Mouse (Mus musculus) intestine, embryonic 14.5 days (tissue): ENCODE measurements around the gene Ncam1. TPM values are rescaled to one million over a fixed set of nuclear protein-coding genes. Genes with fewer than 3 reads are reported as not detected.

Experiments
- ATAC-seq: fragments of 200-750 bp; cut with Nextera tagmentation; replicated peaks from 2 replicates; pipeline ENCODE4 v1.8.0; 2017; ENCODE audit warnings: low read depth, moderate number of reproducible peaks, moderate TSS enrichment, moderate library complexity; ENCODE audit not compliant: low FRiP score, low TSS enrichment
- DNase-seq: peaks from one replicate; pipeline ENCODE4 v3.0.0-alpha.2; 2018; ENCODE audit warnings: low spot score
- H3K27ac ChIP-seq: fragments of 300-500 bp; sonication (generic); 2 replicates; pipeline ENCODE4 v1.5.1; 2014; ENCODE audit warnings: low read depth, mild to moderate bottlenecking, control low read depth
- H3K27me3 ChIP-seq: fragments of 300-500 bp; sonication (generic); replicated peaks from 2 replicates; pipeline ENCODE4 v1.6.1; 2014; ENCODE audit warnings: low read length, control low read depth; ENCODE audit not compliant: control insufficient read depth, insufficient read depth
- H3K36me3 ChIP-seq: fragments of 300-500 bp; sonication (generic); 2 replicates; pipeline ENCODE4 v1.6.1; 2014; ENCODE audit warnings: low read length, control low read depth; ENCODE audit not compliant: control insufficient read depth, insufficient read depth
- H3K4me1 ChIP-seq: fragments of 300-500 bp; sonication (generic); replicated peaks from 2 replicates; pipeline ENCODE4 v1.6.1; 2014; ENCODE audit warnings: low read length, control low read depth, mixed read lengths; ENCODE audit not compliant: control insufficient read depth, insufficient read depth
- H3K4me2 ChIP-seq: fragments of 300-500 bp; sonication (generic); 2 replicates; pipeline ENCODE4 v1.6.1; 2014; ENCODE audit warnings: low read length
- H3K4me3 ChIP-seq: fragments of 300-500 bp; sonication (generic); 2 replicates; pipeline ENCODE4 v1.5.1; 2014; ENCODE audit warnings: low read depth, low read length, control low read depth, mixed read lengths
- H3K9ac ChIP-seq: fragments of 300-500 bp; sonication (generic); 2 replicates; pipeline ENCODE4 v1.6.1; 2014; ENCODE audit warnings: mild to moderate bottlenecking, low read length
- H3K9me3 ChIP-seq: fragments of 300-500 bp; sonication (generic); 2 replicates; pipeline ENCODE4 v1.6.1; 2016; ENCODE audit warnings: low read length, control low read depth; ENCODE audit not compliant: control insufficient read depth
- WGBS: fragments of 180-500 bp; shearing (Covaris S2); extraction: QIAGEN DNeasy Blood & Tissue Kit; methylation state at CpG from one replicate; pipeline ENCODE4 v1.1.7; 2014; 5-methylcytosine and 5-hydroxymethylcytosine counted together
- polyA plus RNA-seq: library from polyadenylated mRNA; unstranded; fragments of >200 nt; fragmentation: Nextera tagmentation; extraction: Ambion mirVana; gene quantifications from 2 replicates; pipeline ENCODE4 v1.2.1, GENCODE M21; 2014

Ncam1 gene
- polyA plus RNA-seq, 1 experiment from 2014 or later, result 82.1 TPM

DNA sequence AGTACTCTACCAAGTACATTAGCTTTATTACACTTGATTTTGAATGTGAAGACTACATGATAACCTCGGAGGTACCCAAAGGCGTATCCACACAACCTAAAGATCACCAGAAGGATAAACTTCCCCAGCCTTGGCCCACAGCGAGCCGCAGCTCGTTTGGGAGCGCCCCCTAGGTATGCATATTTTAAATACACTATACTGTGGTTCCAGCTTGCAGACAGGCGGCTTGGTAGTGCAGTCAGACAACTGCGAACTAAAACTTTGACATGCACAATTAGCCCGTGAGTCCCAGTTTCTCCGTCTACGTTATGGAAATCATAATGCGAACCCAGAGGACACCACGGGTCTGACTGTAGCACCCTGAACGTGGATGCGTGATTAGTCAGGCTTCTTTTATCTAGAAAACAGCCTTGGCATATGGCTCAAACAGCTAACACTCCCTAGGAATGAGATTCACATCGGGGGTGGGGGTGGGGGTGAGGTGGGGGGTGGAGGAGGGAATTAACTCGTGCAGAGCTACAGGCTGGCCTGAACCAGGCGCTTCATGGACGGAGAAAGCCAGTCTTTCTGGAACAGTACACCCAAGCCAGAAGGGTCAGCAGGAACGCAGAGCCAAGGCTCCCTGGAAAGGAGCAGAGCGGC lies 313.4 kb downstream of the Ncam1 start:
- Histone ChIP-seq H3K4me2 (peak overlapping the region; percentile 79), H3K4me3 (peak overlapping the region; percentile 47), H3K27me3 (no peaks in the 10 kb centered on the region), H3K36me3 (no peaks in the 10 kb centered on the region), H3K9ac (peak overlapping the region; percentile 34), H3K27ac (no peak overlapping the region), H3K4me1 (0 out of 2 replicates have a peak, but pooled peaks cover 12% of the 10 kb centered on the region), H3K9me3 (no peaks in the 10 kb centered on the region)
- no peak; the same call in 1 of the 2 replicates for ATAC-seq
- 6% methylated on average over 21 of the region's 21 CpGs for WGBS
- DNase-seq, result peak; percentile 68

DNA sequence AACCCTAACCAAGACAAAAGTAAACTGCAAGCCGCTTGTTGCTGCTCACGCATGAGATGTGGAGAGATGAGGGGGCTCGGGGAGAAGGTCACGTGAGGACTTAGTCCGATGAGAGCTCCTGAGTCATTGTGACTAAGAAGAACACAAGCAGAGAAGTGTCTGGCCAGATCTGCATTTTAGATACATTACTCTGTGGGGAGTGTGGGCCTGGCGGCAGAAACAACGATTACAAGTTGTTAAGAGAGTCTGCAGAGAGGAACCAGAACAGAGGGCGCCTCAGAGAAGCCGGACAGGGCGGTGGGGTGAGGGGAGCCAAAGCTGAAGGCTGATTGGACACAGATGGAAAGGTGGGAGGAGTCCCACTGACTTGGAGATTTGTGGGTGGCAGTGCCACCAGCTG lies 315.4 kb downstream of the Ncam1 start:
- DNase-seq, result peak; percentile 49
- no peaks in the 10 kb centered on the region for H3K27me3 ChIP-seq
- no peak overlapping the region for H3K4me3 ChIP-seq
- H3K4me1 ChIP-seq, result 0 out of 2 replicates have a peak, but pooled peaks cover 8% of the 10 kb centered on the region
- no peak overlapping the region for H3K4me2 ChIP-seq
- H3K9ac ChIP-seq, result no peak overlapping the region
- H3K9me3 ChIP-seq, result no peaks in the 10 kb centered on the region
- H3K27ac ChIP-seq, result no peak overlapping the region
- H3K36me3 ChIP-seq, result no peaks in the 10 kb centered on the region
- WGBS, result 42% methylated on average over 10 of the region's 10 CpGs
- no peak for ATAC-seq

DNA sequence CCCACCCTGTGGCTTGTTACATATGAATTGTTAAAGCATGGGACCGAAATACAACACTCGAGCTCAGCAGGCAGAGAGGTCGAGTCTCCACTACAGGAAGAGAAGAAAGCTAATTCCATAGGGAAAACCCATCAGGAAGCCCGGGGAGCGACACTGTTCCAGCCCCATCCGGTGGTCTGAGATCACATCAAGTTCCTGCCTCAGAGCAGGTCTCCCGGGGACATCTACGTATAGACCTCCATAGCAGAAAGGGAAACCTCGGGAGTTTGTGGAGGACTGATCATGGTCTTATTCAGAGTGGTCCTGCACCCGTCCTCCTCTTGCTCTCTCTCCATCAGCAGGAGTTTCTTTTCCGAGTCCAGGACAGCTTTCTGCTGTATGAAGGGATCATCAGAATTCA lies 326.6 kb downstream of the Ncam1 start:
- Histone ChIP-seq H3K9me3 (no peaks in the 10 kb centered on the region), H3K27me3 (no peaks in the 10 kb centered on the region), H3K4me2 (no peak overlapping the region), H3K36me3 (no peaks in the 10 kb centered on the region), H3K4me3 (no peak overlapping the region), H3K27ac (no peak overlapping the region), H3K9ac (no peak overlapping the region), H3K4me1 (no peaks in the 10 kb centered on the region)
- DNase-seq (peak; percentile 27), ATAC-seq (no peak)
- 70% methylated on average over 11 of the region's 11 CpGs for WGBS

DNA sequence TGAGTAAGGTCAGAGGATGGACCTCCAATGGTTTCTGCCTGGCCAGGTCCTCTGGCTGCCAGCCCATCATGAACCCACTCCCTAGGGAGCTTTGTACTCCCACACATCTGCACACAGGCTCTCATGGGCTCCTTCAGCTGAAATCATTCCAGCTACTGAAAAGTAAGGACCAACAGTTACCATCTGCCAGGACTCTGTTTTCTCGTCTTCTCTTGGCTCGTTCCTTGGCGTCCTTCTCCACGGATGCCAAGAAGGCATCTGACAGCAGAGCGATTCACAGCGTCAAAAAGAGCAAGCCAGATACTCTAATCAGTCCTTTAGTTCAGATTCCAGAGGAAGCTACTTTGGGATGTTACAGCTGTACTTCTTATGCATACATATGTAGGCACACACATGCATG lies 327.8 kb downstream of the Ncam1 start:
- H3K9me3 ChIP-seq, result no peaks in the 10 kb centered on the region
- WGBS, result 82% methylated on average over 6 of the region's 6 CpGs
- ATAC-seq, result no peak
- H3K36me3 ChIP-seq, result no peaks in the 10 kb centered on the region
- H3K27ac ChIP-seq, result no peak overlapping the region
- H3K9ac ChIP-seq, result no peak overlapping the region
- DNase-seq, result peak; percentile 10
- no peak overlapping the region for H3K4me2 ChIP-seq
- H3K27me3 ChIP-seq, result no peaks in the 10 kb centered on the region
- H3K4me3 ChIP-seq, result no peak overlapping the region
- no peaks in the 10 kb centered on the region for H3K4me1 ChIP-seq

DNA sequence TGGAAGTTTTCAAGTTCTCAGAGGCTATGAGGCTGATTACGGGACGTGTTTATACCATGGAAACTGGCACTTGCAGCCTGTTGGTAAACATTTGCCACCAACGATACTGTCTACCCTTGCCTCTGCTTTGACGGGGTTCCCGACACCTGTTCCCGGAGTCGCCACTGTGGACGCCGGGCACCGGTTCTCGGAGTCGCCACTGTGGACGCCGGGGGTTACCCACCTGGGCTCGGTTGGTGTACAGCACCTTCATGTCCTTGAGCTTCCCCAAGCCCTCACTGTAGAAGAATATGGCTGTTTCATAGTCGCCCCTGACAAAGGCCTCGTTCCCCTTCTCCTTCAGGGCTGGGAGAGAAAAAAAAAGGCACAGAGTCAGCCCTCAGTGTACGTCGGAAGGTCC lies 328.7 kb downstream of the Ncam1 start:
- DNase-seq (peak; percentile 24), ATAC-seq (no peak)
- H3K4me2 ChIP-seq, result no peak overlapping the region
- H3K36me3 ChIP-seq, result no peaks in the 10 kb centered on the region
- 94% methylated on average over 19 of the region's 19 CpGs for WGBS
- no peaks in the 10 kb centered on the region for H3K9me3 ChIP-seq
- H3K4me3 ChIP-seq, result no peak overlapping the region
- no peaks in the 10 kb centered on the region for H3K27me3 ChIP-seq
- no peak overlapping the region for H3K9ac ChIP-seq
- H3K27ac ChIP-seq, result no peak overlapping the region
- no peaks in the 10 kb centered on the region for H3K4me1 ChIP-seq

DNA sequence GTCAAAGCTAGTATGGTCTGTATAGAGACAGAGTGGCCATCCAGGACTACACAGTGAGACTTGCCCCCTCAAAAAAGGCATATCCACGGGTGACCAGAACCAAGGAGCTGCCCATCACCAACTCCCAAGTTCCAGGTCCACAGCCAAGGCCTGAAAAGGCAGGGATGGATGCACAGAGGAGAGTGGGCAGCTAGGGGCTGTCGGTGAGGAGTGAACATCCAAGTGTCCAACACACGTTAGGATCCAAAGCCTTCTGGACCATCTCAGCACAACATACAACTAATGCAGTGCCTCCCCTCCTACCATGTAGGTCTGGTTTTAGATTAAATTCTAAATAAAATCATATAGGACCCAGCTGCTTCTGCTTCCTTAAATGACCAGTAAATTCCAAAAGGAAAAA lies 342.6 kb downstream of the Ncam1 start:
- Histone ChIP-seq H3K9me3 (no peaks in the 10 kb centered on the region), H3K4me1 (no peaks in the 10 kb centered on the region), H3K4me3 (no peak overlapping the region), H3K9ac (no peak overlapping the region), H3K4me2 (no peak overlapping the region), H3K36me3 (no peaks in the 10 kb centered on the region), H3K27me3 (no peaks in the 10 kb centered on the region), H3K27ac (no peak overlapping the region)
- WGBS, result 89% methylated on average over 3 of the region's 3 CpGs
- no peak for ATAC-seq
- DNase-seq, result no peak

DNA sequence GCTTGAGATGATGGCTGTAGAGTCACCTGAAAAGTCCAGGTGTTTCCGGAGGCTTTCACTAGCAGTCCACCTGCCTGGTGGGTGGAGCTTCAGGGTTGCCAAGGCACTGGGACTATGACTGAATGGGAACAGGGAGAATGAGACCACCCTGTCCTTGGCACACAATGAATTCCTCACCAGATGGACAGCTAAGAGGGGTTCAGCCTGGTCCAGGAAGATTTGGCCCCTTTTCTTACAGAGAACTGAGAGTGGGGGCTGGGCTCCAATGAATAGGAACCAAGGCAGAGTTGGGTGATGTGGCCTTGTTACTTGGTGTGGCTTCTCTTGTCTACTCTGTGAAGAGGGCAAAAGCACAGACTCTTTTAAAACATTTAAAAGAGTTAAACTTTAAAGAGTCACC lies 346.3 kb downstream of the Ncam1 start:
- H3K4me1 ChIP-seq, result no peaks in the 10 kb centered on the region
- H3K4me3 ChIP-seq, result no peak overlapping the region
- DNase-seq (no peak), ATAC-seq (no peak)
- no peak overlapping the region for H3K9ac ChIP-seq
- no peak overlapping the region for H3K4me2 ChIP-seq
- H3K9me3 ChIP-seq, result no peaks in the 10 kb centered on the region
- no peaks in the 10 kb centered on the region for H3K27me3 ChIP-seq
- no peak overlapping the region for H3K27ac ChIP-seq
- no peaks in the 10 kb centered on the region for H3K36me3 ChIP-seq
- WGBS, result 84% methylated on average over 1 of the region's 1 CpGs
